8 mouse cellular contexts compared by ENCODE assay signal in genomic region chr7:29301127-29301566, GRCm38 (mm10). TPM values are rescaled to one million over a fixed set of nuclear protein-coding genes. Genes with fewer than 3 reads are reported as not detected.
DNase-seq lines count a peak whose midpoint lies in the region; ATAC-seq and TF ChIP-seq lines count a peak whose summit lies in the region.

No protein-coding gene starts in this region.

- peak; percentile 62 for DNase-seq in thymus, adult 2 months
- no peak for DNase-seq in thymus, adult 18-20 months
- peak; percentile 91 for DNase-seq in hindbrain, embryonic 11.5 days (ENCODE audit: low spot score)

- peaks cover 17% of the 10 kb centered on the region for H3K27me3 ChIP-seq in thymus, adult 2 months (ENCODE audit: control insufficient read depth, insufficient read depth, low read length)
- no peaks in the 10 kb centered on the region for H3K27me3 ChIP-seq in hindbrain, embryonic 11.5 days (ENCODE audit: control insufficient read depth, insufficient read depth, low read length)
- H3K27me3 ChIP-seq in limb, embryonic 15.5 days, result peaks cover 23% of the 10 kb centered on the region
- no peaks in the 10 kb centered on the region for H3K27me3 ChIP-seq in neural tube, embryonic 13.5 days

- no peak overlapping the region for H3K4me2 ChIP-seq in hindbrain, embryonic 11.5 days (replicated peaks; ENCODE audit: low read depth, low read length)
- peak overlapping the region; percentile 32; the same call in 1 of the 2 replicates for H3K4me2 ChIP-seq in limb, embryonic 15.5 days
- H3K4me2 ChIP-seq in neural tube, embryonic 13.5 days, result peak overlapping the region; percentile 49

- no peak for TF ChIP-seq POLR2A in thymus, adult 2 months (IDR thresholded peaks at IDR 0.05; ENCODE audit: control insufficient read depth, extremely low read depth, insufficient read depth, low read length, poor library complexity)
- TF ChIP-seq POLR2A in bone marrow, adult 2 months (IDR thresholded peaks at IDR 0.05; ENCODE audit: borderline replicate concordance, control insufficient read depth, low read depth, low read length), result no peak
- TF ChIP-seq POLR2A in embryonic fibroblast, embryonic 13.5 days (IDR thresholded peaks at IDR 0.05; ENCODE audit: low read depth, low read length), result no peak

- TF ChIP-seq CTCF in thymus, adult 2 months (IDR thresholded peaks at IDR 0.05; ENCODE audit: borderline replicate concordance, control insufficient read depth, extremely low read depth, insufficient read depth, low read length, poor library complexity), result peak; percentile 73; the same call in 1 of the 2 replicates
- peak; percentile 76 for TF ChIP-seq CTCF in bone marrow, adult 2 months (IDR thresholded peaks at IDR 0.05; ENCODE audit: control insufficient read depth, insufficient read depth, low read length)
- TF ChIP-seq CTCF in embryonic fibroblast, embryonic 13.5 days (IDR thresholded peaks at IDR 0.05; ENCODE audit: borderline replicate concordance, insufficient read depth, low read length), result peak; percentile 34; the same call in 1 of the 2 replicates

- WGBS in thymus, adult 2 months, result 5% methylated on average over 7 of the region's 7 CpGs
- WGBS in bone marrow, adult 2 months, result 10% methylated on average over 7 of the region's 7 CpGs
- WGBS in hindbrain, embryonic 11.5 days, result 2% methylated on average over 7 of the region's 7 CpGs
- WGBS in limb, embryonic 15.5 days, result 2% methylated on average over 7 of the region's 7 CpGs
- 2% methylated on average over 7 of the region's 7 CpGs for WGBS in neural tube, embryonic 13.5 days

- no peaks in the 10 kb centered on the region for H3K9me3 ChIP-seq in hindbrain, embryonic 11.5 days (ENCODE audit: control insufficient read depth, low read length)
- no peaks in the 10 kb centered on the region for H3K9me3 ChIP-seq in limb, embryonic 15.5 days
- H3K9me3 ChIP-seq in neural tube, embryonic 13.5 days, result no peaks in the 10 kb centered on the region

- ATAC-seq in hindbrain, embryonic 11.5 days (ENCODE audit: low FRiP score), result no peak
- no peak for ATAC-seq in limb, embryonic 15.5 days (ENCODE audit: insufficient number of reproducible peaks, low FRiP score, low TSS enrichment, low read depth)
- no peak for ATAC-seq in neural tube, embryonic 13.5 days (ENCODE audit: low read depth)
- ATAC-seq in monocyte, adult 5-6 weeks (replicated peaks; ENCODE audit: insufficient number of reproducible peaks, low FRiP score, low TSS enrichment, poor library complexity, severe bottlenecking), result no peak

- H3K36me3 ChIP-seq in thymus, adult 2 months (ENCODE audit: control insufficient read depth, insufficient read depth, low read length), result no peaks in the 10 kb centered on the region
- no peaks in the 10 kb centered on the region for H3K36me3 ChIP-seq in hindbrain, embryonic 11.5 days (ENCODE audit: control insufficient read depth, insufficient read depth, low read length)
- no peaks in the 10 kb centered on the region for H3K36me3 ChIP-seq in limb, embryonic 15.5 days
- no peaks in the 10 kb centered on the region for H3K36me3 ChIP-seq in neural tube, embryonic 13.5 days

- H3K9ac ChIP-seq in hindbrain, embryonic 11.5 days (ENCODE audit: low read depth, low read length), result no peak overlapping the region
- no peak overlapping the region for H3K9ac ChIP-seq in limb, embryonic 15.5 days
- H3K9ac ChIP-seq in neural tube, embryonic 13.5 days, result 0 out of 2 replicates have a peak overlapping the region, but pooled peaks have one; percentile 41

- H3K4me1 ChIP-seq in thymus, adult 2 months (replicated peaks; ENCODE audit: control insufficient read depth, insufficient read depth, low read length), result peaks cover 12% of the 10 kb centered on the region
- no peaks in the 10 kb centered on the region for H3K4me1 ChIP-seq in bone marrow, adult 2 months (ENCODE audit: control insufficient read depth, insufficient read depth, low read length)
- H3K4me1 ChIP-seq in embryonic fibroblast, embryonic 13.5 days (ENCODE audit: control insufficient read depth, insufficient read depth, low read length), result no peaks in the 10 kb centered on the region
- H3K4me1 ChIP-seq in hindbrain, embryonic 11.5 days (replicated peaks; ENCODE audit: control insufficient read depth, insufficient read depth, low read length), result peaks cover 10% of the 10 kb centered on the region
- H3K4me1 ChIP-seq in limb, embryonic 15.5 days, result peaks cover 30% of the 10 kb centered on the region
- peaks cover 25% of the 10 kb centered on the region for H3K4me1 ChIP-seq in neural tube, embryonic 13.5 days (replicated peaks)

- H3K4me3 ChIP-seq in thymus, adult 2 months (ENCODE audit: control insufficient read depth, insufficient read depth, low read length), result no peak overlapping the region
- H3K4me3 ChIP-seq in bone marrow, adult 2 months (replicated peaks; ENCODE audit: control insufficient read depth, low read depth, low read length), result no peak overlapping the region
- no peak overlapping the region for H3K4me3 ChIP-seq in embryonic fibroblast, embryonic 13.5 days (ENCODE audit: insufficient read depth, low read length)
- no peak overlapping the region for H3K4me3 ChIP-seq in hindbrain, embryonic 11.5 days (ENCODE audit: low read depth, low read length)
- H3K4me3 ChIP-seq in limb, embryonic 15.5 days, result peak overlapping the region; percentile 7; the same call in 1 of the 2 replicates
- 0 out of 2 replicates have a peak overlapping the region, but pooled peaks have one; percentile 14 for H3K4me3 ChIP-seq in neural tube, embryonic 13.5 days

- no peak overlapping the region for H3K27ac ChIP-seq in thymus, adult 2 months (ENCODE audit: control insufficient read depth, insufficient read depth, low read length)
- H3K27ac ChIP-seq in bone marrow, adult 2 months (ENCODE audit: control insufficient read depth, insufficient read depth, low read depth, low read length, poor library complexity), result no peak overlapping the region
- H3K27ac ChIP-seq in embryonic fibroblast, embryonic 13.5 days (ENCODE audit: insufficient read depth, low read length), result no peak overlapping the region
- no peak overlapping the region for H3K27ac ChIP-seq in hindbrain, embryonic 11.5 days (ENCODE audit: low read depth, low read length)
- no peak overlapping the region for H3K27ac ChIP-seq in limb, embryonic 15.5 days
- peak overlapping the region; percentile 67 for H3K27ac ChIP-seq in neural tube, embryonic 13.5 days (replicated peaks)

RNA-seq across cellular contexts. Expression of gene Dpf1, which starts 2.6 kb away (rescaled TPM):
- polyA plus RNA-seq in thymus, adult 2 months (2012; rRNA removed), result 1.6 and 1.8 TPM in 2 replicates
- polyA plus RNA-seq in bone marrow, adult 2 months (2011; ENCODE audit: insufficient read depth, insufficient read length, low replicate concordance, missing spikeins), result 0.56 and 1.5 TPM in 2 replicates
- polyA plus RNA-seq in embryonic fibroblast, embryonic 13.5 days (2011; ENCODE audit: insufficient read length, low read depth, missing spikeins), result 4.7 and 6.6 TPM in 2 replicates
- polyA plus RNA-seq in hindbrain, embryonic 11.5 days (2014; fragmentation: Nextera tagmentation; extraction: Ambion mirVana), result 60.9 and 73.6 TPM in 2 replicates
- 13.1 and 15.9 TPM in 2 replicates for polyA plus RNA-seq in limb, embryonic 15.5 days (2015; fragmentation: Nextera tagmentation; extraction: Ambion mirVana)
- 175 and 176 TPM in 2 replicates for polyA plus RNA-seq in neural tube, embryonic 13.5 days (2015; fragmentation: Nextera tagmentation; extraction: Ambion mirVana)
- total RNA-seq in monocyte, adult 5-6 weeks (2017), result not detected in 3 replicates

RNA-seq across cellular contexts. Expression of gene Ppp1r14a, which starts 12.0 kb away (rescaled TPM):
- polyA plus RNA-seq in thymus, adult 2 months (2012; rRNA removed), result 5.4 and 5.8 TPM in 2 replicates
- 1.9 and 3.2 TPM in 2 replicates for polyA plus RNA-seq in bone marrow, adult 2 months (2011; ENCODE audit: insufficient read depth, insufficient read length, low replicate concordance, missing spikeins)
- 8.2 and 12.8 TPM in 2 replicates for polyA plus RNA-seq in embryonic fibroblast, embryonic 13.5 days (2011; ENCODE audit: insufficient read length, low read depth, missing spikeins)
- 33.9 and 37.0 TPM in 2 replicates for polyA plus RNA-seq in hindbrain, embryonic 11.5 days (2014; fragmentation: Nextera tagmentation; extraction: Ambion mirVana)
- 15.5 and 16.9 TPM in 2 replicates for polyA plus RNA-seq in limb, embryonic 15.5 days (2015; fragmentation: Nextera tagmentation; extraction: Ambion mirVana)
- 24.8 and 28.4 TPM in 2 replicates for polyA plus RNA-seq in neural tube, embryonic 13.5 days (2015; fragmentation: Nextera tagmentation; extraction: Ambion mirVana)
- total RNA-seq in monocyte, adult 5-6 weeks (2017), result not detected in 3 replicates

RNA-seq across cellular contexts. Expression of gene Spint2, which starts 19.4 kb away (rescaled TPM):
- polyA plus RNA-seq in thymus, adult 2 months (2012; rRNA removed), result 426 and 460 TPM in 2 replicates
- 17.2 and 35.7 TPM in 2 replicates for polyA plus RNA-seq in bone marrow, adult 2 months (2011; ENCODE audit: insufficient read depth, insufficient read length, low replicate concordance, missing spikeins)
- 11.6 and 11.7 TPM in 2 replicates for polyA plus RNA-seq in embryonic fibroblast, embryonic 13.5 days (2011; ENCODE audit: insufficient read length, low read depth, missing spikeins)
- polyA plus RNA-seq in hindbrain, embryonic 11.5 days (2014; fragmentation: Nextera tagmentation; extraction: Ambion mirVana), result 37.5 and 43.4 TPM in 2 replicates
- polyA plus RNA-seq in limb, embryonic 15.5 days (2015; fragmentation: Nextera tagmentation; extraction: Ambion mirVana), result 187 and 194 TPM in 2 replicates
- 28.8 and 31.3 TPM in 2 replicates for polyA plus RNA-seq in neural tube, embryonic 13.5 days (2015; fragmentation: Nextera tagmentation; extraction: Ambion mirVana)
- total RNA-seq in monocyte, adult 5-6 weeks (2017), result 2.6 to 4.4 TPM (median 4.2 TPM) in 3 replicates

RNA-seq across cellular contexts. Expression of gene 2200002D01Rik, which starts 52.9 kb away (rescaled TPM):
- polyA plus RNA-seq in thymus, adult 2 months (2012; rRNA removed), result 3.6 and 3.7 TPM in 2 replicates
- 15.6 and 18.7 TPM in 2 replicates for polyA plus RNA-seq in bone marrow, adult 2 months (2011; ENCODE audit: insufficient read depth, insufficient read length, low replicate concordance, missing spikeins)
- polyA plus RNA-seq in embryonic fibroblast, embryonic 13.5 days (2011; ENCODE audit: insufficient read length, low read depth, missing spikeins), result 10.6 and 40.6 TPM in 2 replicates
- 2.5 and 2.7 TPM in 2 replicates for polyA plus RNA-seq in hindbrain, embryonic 11.5 days (2014; fragmentation: Nextera tagmentation; extraction: Ambion mirVana)
- 13.0 and 14.2 TPM in 2 replicates for polyA plus RNA-seq in limb, embryonic 15.5 days (2015; fragmentation: Nextera tagmentation; extraction: Ambion mirVana)
- 1.3 and 1.7 TPM in 2 replicates for polyA plus RNA-seq in neural tube, embryonic 13.5 days (2015; fragmentation: Nextera tagmentation; extraction: Ambion mirVana)
- total RNA-seq in monocyte, adult 5-6 weeks (2017), result 0.29 to 3.4 TPM in 2 of 3 replicates, not detected in the other

Comparison
In these comparisons a context has a peak if more than half of its experiments do, and no peak if none do; other contexts are left out.
1. DNase-seq: peak in thymus, adult 2 months (single experiment) and hindbrain, embryonic 11.5 days (single experiment); none in thymus, adult 18-20 months (0 of 2).
2. H3K4me3 ChIP-seq: peak in limb, embryonic 15.5 days (single experiment) and neural tube, embryonic 13.5 days (single experiment); none in thymus, adult 2 months (single experiment), bone marrow, adult 2 months (single experiment), embryonic fibroblast, embryonic 13.5 days (single experiment) and hindbrain, embryonic 11.5 days (single experiment).
3. Peak in every context shown above with its lines, with median percentiles within 50 percentile points of each other: CTCF ChIP-seq.